Mouse (Mus musculus) olfactory bulb, adult 2 months (tissue): ENCODE data around the gene Rbm47. TPM values are rescaled to one million over a fixed set of nuclear protein-coding genes. Genes with fewer than 3 reads are reported as not detected.

Source experiments
- H3K27ac ChIP-seq: fragments of 200-500 bp; 2 replicates; pipeline ENCODE4 v1.5.1; 2012; ENCODE audit warnings: low read depth, low read length; ENCODE audit not compliant: insufficient read depth
- H3K4me1 ChIP-seq: fragments of 200-500 bp; 2 replicates; pipeline ENCODE4 v1.6.1; 2012; ENCODE audit warnings: low read length; ENCODE audit not compliant: control insufficient read depth, insufficient read depth
- H3K4me3 ChIP-seq: fragments of 200-500 bp; 2 replicates; pipeline ENCODE4 v1.5.1; 2012; ENCODE audit warnings: mild to moderate bottlenecking, low read depth, low read length, moderate library complexity; ENCODE audit not compliant: insufficient read depth
- CTCF ChIP-seq: fragments of 200-500 bp; IDR thresholded peaks from 2 replicates; pipeline ENCODE4 v1.5.1; 2012; ENCODE audit warnings: low read depth, mild to moderate bottlenecking, low read length, moderate library complexity; ENCODE audit not compliant: insufficient read depth
- POLR2A ChIP-seq: fragments of 200-500 bp; IDR thresholded peaks from 2 replicates; pipeline ENCODE4 v1.6.1; 2012; ENCODE audit warnings: mild to moderate bottlenecking, low read depth, low read length, moderate library complexity; ENCODE audit not compliant: insufficient read depth
- WGBS: fragments of 180-500 bp; shearing (Covaris S2); methylation state at CpG from one replicate; pipeline ENCODE4 v1.1.7; 2018; 5-methylcytosine and 5-hydroxymethylcytosine counted together
- polyA plus RNA-seq: library from polyadenylated mRNA; stranded (reverse); fragments of >200 nt; gene quantifications from 2 replicates; pipeline ENCODE4 v1.2.4, GENCODE M21; 2012; ENCODE audit warnings: low replicate concordance; ENCODE audit not compliant: missing spikeins, insufficient read depth, insufficient read length

The Rbm47 gene
- polyA plus RNA-seq, 1 experiment = not detected

DNA sequence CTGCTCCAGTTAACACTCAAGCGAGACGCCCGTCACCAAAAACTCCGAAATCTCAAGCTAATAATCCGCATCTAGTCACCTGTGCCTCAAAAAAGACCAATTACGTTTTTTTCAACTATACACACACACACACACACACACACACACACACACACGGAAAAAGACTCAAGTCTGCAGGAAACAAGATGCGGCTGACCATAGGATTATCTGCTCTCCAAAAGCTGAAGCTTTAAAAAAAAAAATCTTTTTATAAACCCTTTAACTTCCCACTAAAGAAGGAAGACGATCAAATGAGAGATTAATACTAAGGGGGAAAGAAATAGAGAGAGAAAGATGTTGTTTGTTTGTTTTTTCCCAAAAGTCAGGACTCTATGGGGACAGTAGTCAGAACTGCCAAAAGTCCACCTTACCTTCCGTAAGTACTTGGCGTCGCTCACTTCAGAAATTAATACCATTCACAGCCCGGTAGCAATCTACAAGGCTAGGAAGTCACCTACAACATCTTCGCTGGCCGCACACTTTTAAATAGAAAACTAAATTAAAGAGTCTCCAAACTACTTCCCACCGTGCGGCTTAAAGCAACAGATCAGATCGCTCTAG lies 22.7 kb downstream of the Rbm47 start:
- WGBS = 15% methylated on average over 18 of the region's 18 CpGs
- TF ChIP-seq CTCF = no peak
- no peak for TF ChIP-seq POLR2A
- no peak overlapping the region for H3K27ac ChIP-seq
- no peak overlapping the region for H3K4me3 ChIP-seq
- peaks cover 8% of the 10 kb centered on the region for H3K4me1 ChIP-seq

DNA sequence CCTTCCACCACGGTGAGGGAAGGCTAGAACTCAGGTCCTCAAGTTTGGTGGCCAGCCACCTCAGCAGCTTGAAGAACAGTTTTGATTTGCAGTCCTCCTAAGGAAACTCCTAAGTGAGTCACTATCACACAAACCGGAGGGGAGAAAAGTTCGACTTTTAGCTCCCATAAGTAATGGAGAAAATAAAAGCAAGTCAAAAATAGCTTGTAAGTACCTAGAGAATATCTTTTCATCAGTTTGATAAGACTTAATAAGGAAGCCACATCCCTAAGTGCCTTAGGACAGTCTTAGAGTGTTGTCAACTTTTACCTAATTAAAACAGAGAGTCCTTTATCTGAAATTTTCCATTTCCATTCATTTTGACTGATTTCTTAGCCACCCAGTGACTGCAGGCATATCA lies 23.3 kb downstream of the Rbm47 start:
- TF ChIP-seq POLR2A (no peak), CTCF (no peak)
- Histone ChIP-seq H3K4me3 (no peak overlapping the region), H3K27ac (no peak overlapping the region), H3K4me1 (peaks cover 8% of the 10 kb centered on the region)
- WGBS = 47% methylated on average over 3 of the region's 3 CpGs

GRCm38 (mm10) chr5:66149111-66149510 lies 23.8 kb downstream of the Rbm47 start:
- WGBS = 87% methylated on average over 2 of the region's 2 CpGs
- H3K4me1 ChIP-seq = peaks cover 8% of the 10 kb centered on the region
- TF ChIP-seq CTCF (no peak), POLR2A (no peak)
- no peak overlapping the region for H3K27ac ChIP-seq
- H3K4me3 ChIP-seq = no peak overlapping the region

DNA sequence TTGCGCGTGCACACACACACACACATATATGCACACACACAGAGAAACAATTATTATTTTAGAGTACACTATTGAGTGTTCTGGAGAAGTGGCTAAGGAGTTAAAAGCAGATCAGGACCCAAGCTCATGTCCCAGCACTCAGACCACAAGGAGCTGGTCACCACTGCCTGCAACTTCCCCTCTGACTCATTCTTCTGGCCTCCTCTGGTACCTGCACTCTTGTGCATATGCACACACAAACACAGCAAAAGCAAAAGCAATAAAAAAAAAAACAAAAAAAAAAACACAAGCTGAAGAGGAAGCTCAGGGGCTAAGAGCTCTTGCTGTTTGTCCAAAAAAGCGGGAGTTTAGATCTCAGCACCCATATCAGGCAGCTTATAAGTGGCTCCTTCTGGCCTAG lies 25.6 kb downstream of the Rbm47 start:
- no peak overlapping the region for H3K4me3 ChIP-seq
- peaks cover 8% of the 10 kb centered on the region for H3K4me1 ChIP-seq
- WGBS = 98% methylated on average over 3 of the region's 3 CpGs
- TF ChIP-seq CTCF = no peak
- no peak for TF ChIP-seq POLR2A
- no peak overlapping the region for H3K27ac ChIP-seq

DNA sequence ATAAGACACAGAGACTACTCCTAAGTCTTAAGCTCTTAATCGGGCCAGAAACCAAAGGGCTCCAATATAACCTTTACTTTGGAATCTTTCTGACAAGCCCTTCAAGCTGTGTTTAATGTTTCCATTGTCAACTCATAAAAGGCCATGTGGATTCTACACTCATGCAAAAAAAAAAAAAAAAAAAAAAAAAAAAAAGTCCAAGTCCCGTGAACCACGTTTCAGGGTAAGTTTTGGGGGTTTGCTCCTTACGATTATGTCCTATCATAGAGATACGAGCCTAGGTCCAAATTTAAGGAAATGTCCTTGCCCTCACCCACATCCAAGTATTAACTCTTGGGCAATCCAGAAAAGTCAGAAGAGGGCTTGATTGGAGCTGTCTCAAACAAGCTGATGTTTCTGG lies 27.3 kb downstream of the Rbm47 start:
- Histone ChIP-seq H3K27ac (no peak overlapping the region), H3K4me3 (no peak overlapping the region), H3K4me1 (peaks cover under 1% of the 10 kb centered on the region; the same call in 1 of the 2 replicates)
- TF ChIP-seq CTCF (no peak), POLR2A (no peak)
- WGBS = 84% methylated on average over 5 of the region's 5 CpGs

DNA sequence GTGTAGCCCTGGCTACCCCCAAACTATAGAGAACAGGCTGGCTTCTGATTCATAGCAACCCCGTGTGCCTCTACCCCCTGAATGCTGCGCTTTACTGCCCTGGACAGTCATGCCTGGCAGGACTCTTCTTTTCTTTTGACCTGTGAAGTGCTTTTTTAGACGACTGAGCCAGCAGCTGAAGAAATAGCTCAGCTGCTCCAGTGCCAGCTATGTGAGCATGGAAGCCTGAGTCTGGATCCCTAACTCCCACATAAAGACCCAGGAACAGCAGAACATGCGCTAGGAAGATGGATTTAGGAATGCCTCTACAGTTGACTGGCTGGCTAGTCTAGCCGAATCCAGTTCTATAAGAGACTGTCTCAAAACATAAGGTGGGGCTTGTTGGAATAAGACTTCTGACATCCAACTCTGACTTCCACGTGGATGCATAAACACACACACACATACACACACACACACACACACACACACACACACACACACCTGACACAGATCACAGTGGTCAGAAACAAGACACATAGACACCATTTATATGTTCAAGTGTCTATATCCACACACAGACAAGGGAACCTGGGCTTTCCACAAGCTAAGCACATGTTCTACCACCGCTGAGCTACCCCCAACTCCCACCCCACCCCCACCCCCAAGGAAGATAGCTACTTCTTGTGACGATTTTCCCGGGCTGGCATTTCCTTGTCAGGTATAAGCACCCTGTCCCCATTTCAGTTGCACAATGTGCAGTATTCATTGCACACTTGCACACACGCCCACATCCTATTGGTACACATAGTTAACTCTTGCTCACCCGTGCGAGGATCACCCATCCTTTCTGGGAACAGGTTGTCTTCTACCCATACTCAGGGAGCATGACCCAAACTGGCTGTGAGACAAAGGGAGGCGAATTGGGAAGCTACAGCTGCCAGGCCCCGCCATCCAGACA lies 29.6 kb downstream of the Rbm47 start:
- TF ChIP-seq POLR2A (no peak), CTCF (no peak)
- Histone ChIP-seq H3K4me3 (no peak overlapping the region), H3K27ac (no peak overlapping the region), H3K4me1 (no peaks in the 10 kb centered on the region)
- whole genome bisulfite sequencing = 85% methylated on average over 14 of the region's 14 CpGs

DNA sequence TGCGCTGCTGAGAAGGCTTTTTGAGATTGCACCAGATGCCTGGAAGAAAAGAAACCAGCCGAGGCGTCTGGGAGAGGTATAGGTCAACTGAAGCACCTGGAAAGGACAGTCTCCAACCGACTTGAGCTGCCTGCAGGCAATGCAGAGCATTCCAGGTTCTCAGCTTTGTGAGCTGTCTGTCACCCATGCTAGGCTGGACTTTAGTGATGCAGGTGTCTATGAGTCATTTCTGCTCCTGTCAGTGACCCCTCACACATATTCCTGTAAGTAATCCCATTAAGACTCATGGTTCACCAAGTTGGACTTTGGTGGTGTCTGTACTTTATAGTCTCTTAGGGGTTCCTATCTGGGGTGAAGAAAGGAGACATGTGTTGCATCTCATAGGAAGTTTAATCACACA lies 31.4 kb downstream of the Rbm47 start:
- TF ChIP-seq POLR2A (no peak), CTCF (no peak)
- Histone ChIP-seq H3K4me3 (no peak overlapping the region), H3K27ac (no peak overlapping the region), H3K4me1 (no peaks in the 10 kb centered on the region)
- WGBS = 98% methylated on average over 4 of the region's 4 CpGs

DNA sequence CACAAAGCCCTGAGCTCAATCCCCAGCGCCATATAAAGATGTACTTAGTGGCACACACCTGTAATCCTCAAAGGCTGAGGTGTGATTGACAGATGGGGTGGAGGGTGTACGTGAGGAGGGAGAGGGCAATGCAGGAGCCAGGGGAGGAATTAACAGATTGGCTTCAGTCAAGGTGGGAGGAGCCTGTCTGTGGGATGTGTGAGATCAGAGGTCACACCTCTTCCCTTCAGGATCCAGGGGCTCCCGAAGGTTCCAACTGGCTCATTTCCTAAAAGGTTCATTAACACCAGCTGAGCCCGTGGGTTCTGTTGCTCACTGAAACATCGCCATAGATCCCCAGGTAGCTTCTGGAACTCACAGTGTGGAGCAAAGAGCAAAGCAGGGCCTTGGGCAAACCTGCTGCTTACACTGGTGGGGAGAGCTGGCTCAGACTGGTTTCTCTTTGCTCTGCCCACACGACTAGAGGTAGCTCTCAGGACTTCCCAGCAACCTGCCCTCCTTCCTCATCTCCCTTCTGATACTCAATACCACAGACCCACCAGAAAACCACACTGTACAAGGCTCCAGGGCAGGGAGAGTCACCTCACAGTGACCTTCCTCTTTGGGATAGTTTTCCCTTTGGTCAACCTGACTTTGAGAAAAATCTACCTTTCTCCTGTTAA lies 33.2 kb downstream of the Rbm47 start:
- H3K4me1 ChIP-seq = no peaks in the 10 kb centered on the region
- no peak overlapping the region for H3K27ac ChIP-seq
- 60% methylated on average over 6 of the region's 6 CpGs for WGBS
- TF ChIP-seq POLR2A (no peak), CTCF (no peak)
- no peak overlapping the region for H3K4me3 ChIP-seq

- TF ChIP-seq POLR2A = no peak
- no peak for TF ChIP-seq CTCF
Measured at GRCm38 (mm10) chr5:66139171-66139570, 33.7 kb downstream of the Rbm47 start.

More at GRCm38 (mm10) chr5:66139171-66139570, 33.7 kb downstream of the Rbm47 start:
- WGBS = 75% methylated on average over 6 of the region's 6 CpGs
- no peaks in the 10 kb centered on the region for H3K4me1 ChIP-seq
- H3K27ac ChIP-seq = no peak overlapping the region
- H3K4me3 ChIP-seq = no peak overlapping the region
